Mouse (Mus musculus) forebrain, embryonic 11.5 days (tissue): ENCODE data around the gene Prdx2. TPM values are rescaled to one million over a fixed set of nuclear protein-coding genes. Genes with fewer than 3 reads are reported as not detected.

Source experiments
- ATAC-seq: fragments of 200-750 bp; cut with Nextera tagmentation; replicated peaks from 2 replicates; pipeline ENCODE4 v1.8.0; 2017; ENCODE audit warnings: moderate TSS enrichment; ENCODE audit not compliant: low FRiP score
- DNase-seq: peaks from one replicate; pipeline ENCODE4 v3.0.0-alpha.2; 2017; ENCODE audit warnings: low spot score
- H3K27ac ChIP-seq: fragments of 300-500 bp; sonication (generic); 2 replicates; pipeline ENCODE4 v1.5.1; 2014; ENCODE audit warnings: low read depth, low read length
- H3K27me3 ChIP-seq: fragments of 300-500 bp; sonication (generic); 2 replicates; pipeline ENCODE4 v1.6.1; 2014; ENCODE audit warnings: mild to moderate bottlenecking, low read length, mixed read lengths; ENCODE audit not compliant: control insufficient read depth, insufficient read depth
- H3K36me3 ChIP-seq: fragments of 300-500 bp; sonication (generic); 2 replicates; pipeline ENCODE4 v1.6.1; 2014; ENCODE audit warnings: mild to moderate bottlenecking, low read length, moderate library complexity, mixed read lengths; ENCODE audit not compliant: control insufficient read depth, insufficient read depth
- H3K4me1 ChIP-seq: fragments of 300-500 bp; sonication (generic); replicated peaks from 2 replicates; pipeline ENCODE4 v1.6.1; 2014; ENCODE audit warnings: low read length, mixed read lengths; ENCODE audit not compliant: control insufficient read depth, insufficient read depth
- H3K4me2 ChIP-seq: fragments of 300-500 bp; sonication (generic); 2 replicates; pipeline ENCODE4 v1.6.1; 2014; ENCODE audit warnings: low read depth, mild to moderate bottlenecking, low read length, moderate library complexity, mixed read lengths; ENCODE audit not compliant: severe bottlenecking
- H3K4me3 ChIP-seq: fragments of 300-500 bp; sonication (generic); 2 replicates; pipeline ENCODE4 v1.5.1; 2014; ENCODE audit warnings: low read depth, low read length
- H3K9ac ChIP-seq: fragments of 300-500 bp; sonication (generic); 2 replicates; pipeline ENCODE4 v1.6.1; 2014; ENCODE audit warnings: low read length
- H3K9me3 ChIP-seq: fragments of 300-500 bp; sonication (generic); 2 replicates; pipeline ENCODE4 v1.6.1; 2016; ENCODE audit warnings: low read length, mixed read lengths; ENCODE audit not compliant: control insufficient read depth
- WGBS: fragments of 180-500 bp; shearing (Covaris S2); extraction: QIAGEN DNeasy Blood & Tissue Kit; methylation state at CpG from one replicate; pipeline ENCODE4 v1.1.7; 2014; 5-methylcytosine and 5-hydroxymethylcytosine counted together
- polyA plus RNA-seq: library from polyadenylated mRNA; unstranded; fragments of >200 nt; fragmentation: Nextera tagmentation; extraction: Ambion mirVana; gene quantifications from 2 replicates; pipeline ENCODE4 v1.2.1, GENCODE M21; 2014

Gene Prdx2
- polyA plus RNA-seq, 1 experiment from 2014 or later = 1,226 TPM

DNA sequence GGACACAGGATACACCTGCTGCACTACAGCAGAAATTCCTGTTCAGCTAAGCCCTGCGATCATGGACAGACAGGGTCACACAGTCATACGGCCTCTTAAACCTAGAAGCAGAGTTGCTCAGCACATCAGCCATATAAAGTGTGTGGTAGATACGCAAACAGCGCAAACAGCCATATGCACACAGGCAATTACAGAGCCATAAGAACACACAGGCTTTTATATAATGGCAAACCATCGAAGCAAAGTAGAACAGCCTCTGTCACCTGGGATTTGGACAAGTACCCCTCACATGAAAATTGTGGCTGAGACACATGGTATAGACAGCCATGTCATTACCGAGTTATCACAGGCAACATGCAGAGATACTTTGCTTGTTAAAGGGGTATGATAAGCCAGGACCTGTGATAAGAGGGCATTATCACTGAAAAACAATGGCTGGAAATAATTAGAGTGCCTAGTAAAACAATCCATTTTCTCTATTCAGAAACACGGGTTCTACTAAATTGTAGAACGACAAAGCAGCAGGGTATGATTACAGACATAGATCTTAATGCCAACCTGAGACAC, 17.1 kb downstream of the Prdx2 start:
- peaks cover 7% of the 10 kb centered on the region; the same call in 1 of the 2 replicates for H3K27me3 ChIP-seq
- H3K4me2 ChIP-seq = peak overlapping the region; percentile 99; the same call in 1 of the 2 replicates
- ATAC-seq (no peak), DNase-seq (no peak)
- H3K9me3 ChIP-seq = no peaks in the 10 kb centered on the region
- no peak overlapping the region for H3K27ac ChIP-seq
- H3K4me1 ChIP-seq = peaks cover 22% of the 10 kb centered on the region
- WGBS = 41% methylated on average over 8 of the region's 8 CpGs
- H3K36me3 ChIP-seq = no peaks in the 10 kb centered on the region
- peak overlapping the region; percentile 44 for H3K4me3 ChIP-seq
- H3K9ac ChIP-seq = peak overlapping the region; percentile 57

DNA sequence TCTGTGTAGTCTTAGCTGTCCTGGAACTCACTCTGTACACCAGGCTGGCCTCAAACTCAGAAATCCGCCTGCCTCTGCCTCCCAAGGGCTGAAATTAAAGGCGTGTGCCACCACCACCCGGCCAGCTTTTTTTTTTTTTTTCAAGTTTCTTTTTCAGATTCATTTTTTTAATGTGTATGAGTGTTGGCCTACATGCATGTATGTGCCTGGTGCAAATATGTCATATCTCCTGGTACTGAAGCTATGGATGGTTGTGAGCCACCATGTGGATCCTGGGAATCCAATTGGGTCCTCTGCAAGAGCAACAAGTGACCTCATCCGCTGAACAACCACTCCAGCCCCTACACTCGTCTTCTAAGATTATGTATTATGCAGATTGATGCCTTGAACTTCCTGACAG, 18.0 kb downstream of the Prdx2 start:
- H3K9me3 ChIP-seq = no peaks in the 10 kb centered on the region
- H3K9ac ChIP-seq = no peak overlapping the region
- no peak for ATAC-seq
- H3K4me2 ChIP-seq = no peak overlapping the region
- H3K27ac ChIP-seq = no peak overlapping the region
- H3K27me3 ChIP-seq = peaks cover 7% of the 10 kb centered on the region; the same call in 1 of the 2 replicates
- no peak for DNase-seq
- peaks cover 22% of the 10 kb centered on the region for H3K4me1 ChIP-seq
- H3K4me3 ChIP-seq = no peak overlapping the region
- H3K36me3 ChIP-seq = no peaks in the 10 kb centered on the region
- WGBS = 78% methylated on average over 5 of the region's 5 CpGs

DNA sequence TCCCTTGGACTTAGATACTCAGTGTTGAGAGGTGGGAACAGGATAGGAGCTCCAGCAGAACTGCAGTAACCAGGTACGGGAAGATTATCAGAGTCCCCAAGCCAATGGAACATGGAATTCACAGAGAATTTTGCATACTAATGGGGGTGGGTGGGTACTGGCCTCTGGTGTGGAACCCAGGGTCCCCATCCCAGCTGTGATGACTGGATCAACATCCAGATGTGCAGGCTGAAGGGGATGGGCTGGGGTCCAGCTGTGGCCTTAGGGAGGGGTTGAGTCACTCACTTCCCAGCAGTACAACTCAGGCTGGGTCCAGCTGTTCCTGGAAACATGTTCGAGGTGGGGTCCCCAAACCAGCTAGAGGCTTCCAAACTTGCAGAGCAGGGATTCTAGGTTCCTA, 18.5 kb downstream of the Prdx2 start:
- Histone ChIP-seq H3K27me3 (peaks cover 7% of the 10 kb centered on the region; the same call in 1 of the 2 replicates), H3K9ac (no peak overlapping the region), H3K9me3 (no peaks in the 10 kb centered on the region), H3K4me3 (no peak overlapping the region), H3K36me3 (no peaks in the 10 kb centered on the region), H3K4me2 (no peak overlapping the region), H3K4me1 (peaks cover 22% of the 10 kb centered on the region), H3K27ac (no peak overlapping the region)
- 66% methylated on average over 2 of the region's 2 CpGs for WGBS
- DNase-seq = no peak
- no peak for ATAC-seq

DNA sequence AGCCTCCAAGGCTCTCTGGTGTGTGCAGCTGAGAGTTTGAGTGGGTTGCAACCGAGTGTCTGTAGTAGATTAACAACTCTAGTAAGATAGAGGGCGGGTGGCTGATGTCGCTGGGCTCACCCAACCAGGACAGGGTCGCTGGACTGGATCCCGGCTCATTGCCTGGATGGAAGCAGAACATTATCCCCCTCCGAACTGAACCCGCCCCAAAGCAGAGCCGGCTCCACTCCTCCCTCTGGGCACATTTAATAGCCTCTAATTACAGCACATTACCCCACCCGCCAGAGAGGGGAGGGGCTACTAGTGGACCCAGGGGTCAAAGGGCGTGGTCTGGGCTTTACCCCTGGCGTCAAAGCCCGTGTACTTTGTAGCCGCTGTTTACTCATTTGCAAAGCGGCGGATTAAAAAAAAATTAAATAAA, 19.9 kb downstream of the Prdx2 start:
- no peak overlapping the region; the same call in 1 of the 2 replicates for H3K9ac ChIP-seq
- WGBS = 17% methylated on average over 15 of the region's 15 CpGs
- no peak overlapping the region for H3K27ac ChIP-seq
- H3K27me3 ChIP-seq = peaks cover 7% of the 10 kb centered on the region; the same call in 1 of the 2 replicates
- no peak overlapping the region for H3K4me3 ChIP-seq
- H3K9me3 ChIP-seq = no peaks in the 10 kb centered on the region
- peaks cover 22% of the 10 kb centered on the region for H3K4me1 ChIP-seq
- no peaks in the 10 kb centered on the region for H3K36me3 ChIP-seq
- no peak for ATAC-seq
- no peak for DNase-seq
- peak overlapping the region; percentile 33; the same call in 1 of the 2 replicates for H3K4me2 ChIP-seq

DNA sequence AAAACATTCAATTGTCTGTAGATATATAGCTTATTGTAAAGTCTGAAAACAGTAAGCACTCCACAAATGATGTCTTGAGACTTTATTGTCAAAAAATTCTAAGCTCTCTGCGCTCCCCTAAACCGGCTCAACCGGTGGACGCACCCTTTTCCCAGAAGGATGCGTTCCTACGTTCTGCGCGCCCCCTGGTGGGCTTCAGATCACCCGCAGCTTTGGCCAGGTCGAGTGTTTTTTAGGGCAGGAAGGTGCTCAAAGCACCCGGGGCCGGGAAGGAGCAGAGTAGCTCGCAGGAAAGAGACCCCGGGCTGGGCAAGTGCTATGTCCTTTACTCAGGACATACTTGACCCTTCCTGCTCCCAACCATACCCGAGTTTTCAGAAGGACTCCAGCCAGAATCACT, 20.4 kb downstream of the Prdx2 start:
- H3K4me3 ChIP-seq = peak overlapping the region; percentile 45
- ATAC-seq (peak; percentile 68), DNase-seq (peak; percentile 94)
- H3K4me1 ChIP-seq = peaks cover 18% of the 10 kb centered on the region
- H3K36me3 ChIP-seq = no peaks in the 10 kb centered on the region
- no peaks in the 10 kb centered on the region for H3K9me3 ChIP-seq
- WGBS = under 1% methylated on average over 15 of the region's 15 CpGs
- peak overlapping the region; percentile 55 for H3K9ac ChIP-seq
- peaks cover 7% of the 10 kb centered on the region; the same call in 1 of the 2 replicates for H3K27me3 ChIP-seq
- peak overlapping the region; percentile 91 for H3K4me2 ChIP-seq
- H3K27ac ChIP-seq = peak overlapping the region; percentile 2; the same call in 1 of the 2 replicates

DNA sequence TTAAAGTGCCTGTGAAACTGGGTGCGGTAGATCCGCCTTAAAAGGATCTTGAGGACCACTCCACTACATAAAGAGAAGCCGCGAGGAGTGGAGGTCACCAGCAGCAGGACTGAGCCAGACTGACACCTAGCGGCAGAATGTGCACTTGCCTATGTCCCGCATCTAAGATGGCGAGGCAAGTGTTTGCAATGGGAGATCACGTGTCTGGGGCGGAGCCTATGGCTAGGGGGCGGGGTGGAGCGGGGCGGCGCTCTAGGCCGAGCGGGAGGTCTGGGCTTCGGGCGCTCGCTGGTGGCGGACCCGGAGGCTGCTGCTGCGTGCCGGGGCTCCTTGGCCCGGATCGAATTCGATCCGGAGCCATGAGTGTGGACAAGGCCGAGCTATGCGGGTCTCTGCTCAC, 21.0 kb downstream of the Prdx2 start, which contains the start of gene Hook2:
Gene Hook2, plus strand, starts transcription at position 255 of the 400 bp plus-strand sequence.
- DNase-seq = peak; percentile 98
- Histone ChIP-seq H3K4me1 (peaks cover 13% of the 10 kb centered on the region), H3K9ac (peak within 1 kb of the TSS; percentile 58), H3K4me2 (peak within 1 kb of the TSS; percentile 91), H3K4me3 (peak within 1 kb of the TSS; percentile 45), H3K36me3 (no peaks in the 10 kb centered on the region), H3K27me3 (peaks cover 7% of the 10 kb centered on the region; the same call in 1 of the 2 replicates), H3K27ac (peak within 1 kb of the TSS; percentile 2; the same call in 1 of the 2 replicates), H3K9me3 (no peaks in the 10 kb centered on the region)
- WGBS = 0% methylated on average over 28 of the region's 28 CpGs
- peak; percentile 90 for ATAC-seq

DNA sequence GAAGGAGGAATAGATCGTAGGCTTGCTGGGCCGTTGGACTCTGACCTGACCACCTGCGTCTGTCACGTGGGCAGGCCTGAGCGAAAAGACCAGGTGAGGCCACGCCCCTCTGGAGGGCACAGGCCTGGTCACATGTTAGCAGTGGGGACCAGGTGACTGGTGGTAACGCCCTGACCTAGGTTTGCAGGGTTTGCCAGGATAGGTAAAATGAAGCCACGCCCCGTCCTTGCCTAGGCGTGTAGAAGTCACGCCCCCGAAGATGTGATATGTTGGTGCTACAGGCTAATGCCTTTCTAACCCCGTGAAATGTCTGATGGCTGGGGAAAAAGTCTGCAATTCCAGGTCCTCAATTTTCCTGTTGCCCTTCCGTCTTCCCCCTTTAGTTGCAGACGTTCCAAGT, 21.4 kb downstream of the Prdx2 start:
- Histone ChIP-seq H3K9ac (peak overlapping the region; percentile 58), H3K36me3 (no peaks in the 10 kb centered on the region), H3K4me2 (peak overlapping the region; percentile 91), H3K27ac (no peak overlapping the region), H3K9me3 (no peaks in the 10 kb centered on the region), H3K27me3 (peaks cover 7% of the 10 kb centered on the region; the same call in 1 of the 2 replicates), H3K4me3 (peak overlapping the region; percentile 45), H3K4me1 (peaks cover 10% of the 10 kb centered on the region)
- WGBS = 1% methylated on average over 15 of the region's 15 CpGs
- peak; percentile 51 for ATAC-seq
- peak; percentile 74 for DNase-seq

DNA sequence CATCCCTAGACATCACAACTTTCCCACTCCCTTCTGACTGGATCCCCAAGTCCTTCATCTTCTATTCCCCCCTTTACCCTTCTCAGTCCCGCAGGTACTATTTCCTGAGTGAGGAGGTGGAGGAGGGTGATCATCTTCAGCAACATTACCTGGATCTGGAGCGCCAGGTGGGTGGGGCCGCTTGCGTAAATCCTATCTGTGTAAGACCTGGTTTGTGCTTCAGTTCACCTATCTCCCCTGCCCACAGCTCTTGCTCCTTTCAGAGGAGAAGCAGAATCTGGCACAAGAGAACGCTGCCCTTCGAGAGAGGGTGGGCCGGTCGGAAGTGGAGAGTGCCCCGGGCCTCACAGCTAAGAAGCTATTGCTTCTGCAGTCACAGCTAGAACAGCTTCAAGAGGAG, 25.0 kb downstream of the Prdx2 start:
- no peak for ATAC-seq
- Histone ChIP-seq H3K36me3 (no peaks in the 10 kb centered on the region), H3K27me3 (no peaks in the 10 kb centered on the region; the same call in 1 of the 2 replicates), H3K4me1 (peaks cover 5% of the 10 kb centered on the region), H3K4me3 (no peak overlapping the region), H3K4me2 (no peak overlapping the region), H3K27ac (no peak overlapping the region), H3K9me3 (no peaks in the 10 kb centered on the region), H3K9ac (no peak overlapping the region)
- WGBS = 97% methylated on average over 9 of the region's 9 CpGs
- DNase-seq = no peak

DNA sequence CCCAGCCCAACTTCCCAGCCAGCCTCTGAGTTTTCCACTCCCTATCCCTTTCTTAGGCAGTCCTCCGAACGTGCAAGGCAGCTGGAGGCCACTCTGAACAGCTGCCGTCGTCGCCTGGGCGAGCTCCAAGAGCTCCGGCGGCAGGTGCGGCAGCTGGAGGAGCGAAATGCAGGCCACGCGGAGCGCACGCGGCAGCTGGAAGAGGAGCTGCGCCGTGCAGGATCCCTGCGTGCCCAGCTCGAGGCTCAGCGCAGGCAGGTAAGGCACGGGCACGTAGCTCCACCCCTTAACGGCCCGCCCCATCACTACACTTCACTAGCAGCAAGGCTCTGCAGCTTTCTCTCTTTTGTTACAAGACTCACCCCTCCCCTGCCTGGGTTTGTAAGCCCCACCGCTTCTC, 26.3 kb downstream of the Prdx2 start:
- 21% methylated on average over 25 of the region's 25 CpGs for WGBS
- H3K4me3 ChIP-seq = no peak overlapping the region
- peaks cover 3% of the 10 kb centered on the region; the same call in 1 of the 2 replicates for H3K4me1 ChIP-seq
- DNase-seq = no peak
- H3K9me3 ChIP-seq = no peaks in the 10 kb centered on the region
- H3K36me3 ChIP-seq = no peaks in the 10 kb centered on the region
- H3K27me3 ChIP-seq = no peaks in the 10 kb centered on the region; the same call in 1 of the 2 replicates
- H3K27ac ChIP-seq = no peak overlapping the region
- no peak overlapping the region for H3K4me2 ChIP-seq
- no peak for ATAC-seq
- H3K9ac ChIP-seq = no peak overlapping the region; the same call in 1 of the 2 replicates
